Mouse (Mus musculus) neural tube, embryonic 14.5 days (tissue): ENCODE results near the gene Gm49721. TPM values are rescaled to one million over a fixed set of nuclear protein-coding genes. Genes with fewer than 3 reads are reported as not detected.
"Not testable (repeated sequence)": the region's sequence is repeated elsewhere in the genome, so short reads cannot be mapped to it uniquely, and the experiment has no call there.

Experiments used
- ATAC-seq: fragments of 200-750 bp; cut with Nextera tagmentation; 2 replicates; pipeline ENCODE4 v1.8.0; 2017; ENCODE audit warnings: low read depth, mild to moderate bottlenecking, moderate TSS enrichment, moderate library complexity
- H3K27ac ChIP-seq: fragments of 300-500 bp; sonication (generic); 2 replicates; pipeline ENCODE4 v1.5.1; 2014; ENCODE audit warnings: low read depth, mild to moderate bottlenecking, control low read depth, low read length, moderate library complexity, mixed read lengths
- H3K27me3 ChIP-seq: fragments of 300-500 bp; sonication (generic); 2 replicates; pipeline ENCODE4 v1.6.1; 2014; ENCODE audit warnings: low read length; ENCODE audit not compliant: control insufficient read depth, insufficient read depth
- H3K36me3 ChIP-seq: fragments of 300-500 bp; sonication (generic); 2 replicates; pipeline ENCODE4 v1.6.1; 2014; ENCODE audit warnings: low read length, mixed read lengths; ENCODE audit not compliant: control insufficient read depth, insufficient read depth
- H3K4me1 ChIP-seq: fragments of 300-500 bp; sonication (generic); 2 replicates; pipeline ENCODE4 v1.6.1; 2014; ENCODE audit warnings: low read length; ENCODE audit not compliant: control insufficient read depth, insufficient read depth
- H3K4me2 ChIP-seq: fragments of 300-500 bp; sonication (generic); 2 replicates; pipeline ENCODE4 v1.6.1; 2014; ENCODE audit warnings: mild to moderate bottlenecking, low read depth, low read length, control low read depth
- H3K4me3 ChIP-seq: fragments of 300-500 bp; sonication (generic); 2 replicates; pipeline ENCODE4 v1.5.1; 2014; ENCODE audit warnings: low read depth, low read length, control low read depth, mixed read lengths
- H3K9ac ChIP-seq: fragments of 300-500 bp; sonication (generic); replicated peaks from 2 replicates; pipeline ENCODE4 v1.6.1; 2014; ENCODE audit warnings: low read depth, mild to moderate bottlenecking, control low read depth, low read length, mixed read lengths
- H3K9me3 ChIP-seq: fragments of 300-500 bp; sonication (generic); 2 replicates; pipeline ENCODE4 v1.6.1; 2016; ENCODE audit warnings: low read length; ENCODE audit not compliant: control insufficient read depth
- WGBS: fragments of 180-500 bp; shearing (Covaris S2); extraction: QIAGEN DNeasy Blood & Tissue Kit; methylation state at CpG from one replicate; pipeline ENCODE4 v1.1.7; 2014; 5-methylcytosine and 5-hydroxymethylcytosine counted together
- polyA plus RNA-seq: library from polyadenylated mRNA; unstranded; fragments of >200 nt; fragmentation: Nextera tagmentation; extraction: Ambion mirVana; gene quantifications from 2 replicates; pipeline ENCODE4 v1.2.1, GENCODE M21; 2014

The Gm49721 gene
- polyA plus RNA-seq, 1 experiment from 2014 or later: not detected

DNA sequence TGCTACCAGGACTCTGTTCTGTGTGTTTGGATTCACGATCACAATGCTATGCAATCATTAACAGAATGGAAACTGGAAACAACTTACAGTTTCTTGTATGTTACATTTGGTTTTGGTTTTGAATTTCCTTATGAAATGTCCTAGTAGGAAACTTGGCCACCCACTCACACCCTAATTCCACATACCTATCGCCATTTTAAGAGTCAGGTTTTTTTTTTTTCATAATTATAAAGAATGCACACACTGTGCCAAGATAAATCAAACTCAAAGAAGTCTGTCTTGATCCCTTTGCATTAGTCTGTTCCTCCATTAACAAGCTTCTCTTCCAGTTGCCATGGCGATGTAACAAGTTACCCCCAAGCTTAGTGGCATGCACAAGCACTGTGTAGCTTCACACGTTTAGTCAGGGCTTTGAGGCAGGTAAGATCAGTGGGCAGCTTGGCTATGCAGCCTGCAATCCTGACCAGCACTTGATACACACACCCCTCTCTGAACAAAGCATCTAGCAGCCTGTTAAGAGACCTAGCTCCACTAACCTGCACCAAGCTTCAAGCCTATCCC, 5.8 kb upstream of the Gm49721 start:
- H3K4me3 ChIP-seq, H3K36me3 ChIP-seq, H3K4me2 ChIP-seq, ATAC-seq, H3K4me1 ChIP-seq, H3K9me3 ChIP-seq, H3K27ac ChIP-seq, H3K9ac ChIP-seq, H3K27me3 ChIP-seq: not testable (repeated sequence)
- WGBS: 62% methylated on average over 4 of the region's 4 CpGs

DNA sequence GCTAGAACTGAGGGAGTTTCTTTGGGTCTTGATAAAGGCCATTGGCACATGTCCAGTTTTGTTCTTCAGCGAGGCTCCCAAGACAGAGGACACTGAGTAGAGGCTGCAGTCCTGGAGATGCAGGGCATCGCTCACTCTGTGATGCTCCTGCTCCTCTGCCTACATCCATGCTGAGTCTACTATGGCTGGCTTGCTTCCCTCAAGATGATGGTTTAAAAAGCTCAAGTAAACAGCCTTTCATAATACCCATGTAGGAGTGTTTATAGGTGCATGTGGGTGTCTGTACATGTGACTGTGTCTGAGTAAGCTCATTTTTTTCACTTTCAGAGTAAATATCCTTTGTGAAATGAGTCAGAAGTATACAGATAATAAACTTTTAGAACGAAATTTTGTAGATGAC, 3.7 kb upstream of the Gm49721 start:
- WGBS: 61% methylated on average over 3 of the region's 3 CpGs
- H3K9ac ChIP-seq, H3K27ac ChIP-seq, H3K36me3 ChIP-seq, H3K4me1 ChIP-seq, H3K27me3 ChIP-seq, H3K9me3 ChIP-seq, H3K4me3 ChIP-seq, ATAC-seq, H3K4me2 ChIP-seq: not testable (repeated sequence)

DNA sequence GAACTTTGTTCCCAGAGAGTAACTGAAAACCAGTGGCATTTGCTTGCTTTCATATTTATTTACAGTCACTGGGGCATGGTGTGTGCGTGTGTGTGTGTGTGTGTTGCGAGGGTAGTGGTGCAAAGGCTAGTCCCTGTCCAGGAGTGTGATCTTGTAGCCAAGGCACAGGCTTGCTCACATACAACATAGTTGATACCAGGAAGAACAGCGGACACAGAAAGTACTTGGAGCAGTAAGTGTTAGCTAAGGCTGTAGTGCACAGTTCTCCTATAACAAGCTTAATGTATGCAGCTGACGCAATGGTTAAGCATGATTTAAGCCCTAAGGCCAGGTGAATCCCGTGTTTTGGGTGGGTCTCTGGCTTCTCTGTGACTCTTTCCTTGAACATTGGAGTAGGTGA, 676 bp downstream of the Gm49721 start:
- Histone ChIP-seq H3K9ac (peak overlapping the region; percentile 44; the same call in 1 of the 2 replicates), H3K4me3 (peak overlapping the region; percentile 39), H3K4me2 (peak overlapping the region; percentile 48)
- not testable (repeated sequence) for H3K4me1 ChIP-seq, H3K9me3 ChIP-seq, H3K27ac ChIP-seq, ATAC-seq, H3K36me3 ChIP-seq, H3K27me3 ChIP-seq
- 28% methylated on average over 5 of the region's 5 CpGs for WGBS

DNA sequence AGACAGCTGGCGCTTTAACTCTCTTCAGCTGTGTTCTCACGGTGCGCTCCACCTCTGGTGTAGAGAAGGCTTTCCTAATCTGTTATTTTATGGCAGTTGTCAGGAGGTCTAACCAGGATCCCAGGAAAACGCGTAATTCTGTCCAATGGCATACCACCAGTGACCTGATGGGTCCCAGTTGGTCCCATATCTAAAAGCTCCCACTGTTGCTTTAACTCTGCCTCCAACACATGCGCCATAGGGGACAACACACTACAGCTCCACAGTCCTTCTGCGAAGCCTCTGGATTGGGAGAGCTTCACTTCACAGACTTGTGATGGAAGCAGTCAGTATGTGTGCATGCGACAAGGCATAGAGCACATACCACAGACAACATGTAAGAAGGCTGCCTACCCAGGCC, 1.4 kb downstream of the Gm49721 start:
- H3K4me2 ChIP-seq, H3K27me3 ChIP-seq, H3K4me3 ChIP-seq, ATAC-seq, H3K9me3 ChIP-seq, H3K4me1 ChIP-seq, H3K9ac ChIP-seq, H3K36me3 ChIP-seq, H3K27ac ChIP-seq: not testable (repeated sequence)
- WGBS: 94% methylated on average over 5 of the region's 8 CpGs

DNA sequence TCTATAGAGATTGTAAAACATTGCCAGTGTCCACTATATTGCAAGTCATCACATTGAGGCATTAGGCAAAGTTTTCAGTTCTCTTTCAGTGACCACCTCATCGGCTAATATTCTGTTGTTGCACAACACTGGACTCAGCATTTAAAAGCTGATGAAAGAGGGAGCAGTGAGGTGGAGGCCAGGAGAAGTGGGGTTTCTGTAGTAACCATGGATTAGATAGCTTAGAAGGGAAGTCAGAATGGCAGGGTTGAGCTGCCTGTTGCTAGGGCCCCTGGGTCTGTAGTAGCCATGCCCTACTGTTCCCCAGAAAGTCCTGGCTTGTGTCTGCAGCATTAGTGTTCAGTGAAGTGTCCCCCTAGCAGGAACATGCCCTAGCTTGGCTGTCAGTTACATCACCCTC, 7.4 kb downstream of the Gm49721 start:
- not testable (repeated sequence) for H3K27me3 ChIP-seq, ATAC-seq, H3K27ac ChIP-seq, H3K4me3 ChIP-seq, H3K36me3 ChIP-seq, H3K4me1 ChIP-seq, H3K9ac ChIP-seq, H3K4me2 ChIP-seq, H3K9me3 ChIP-seq
- WGBS: 94% methylated on average over 1 of the region's 1 CpGs

DNA sequence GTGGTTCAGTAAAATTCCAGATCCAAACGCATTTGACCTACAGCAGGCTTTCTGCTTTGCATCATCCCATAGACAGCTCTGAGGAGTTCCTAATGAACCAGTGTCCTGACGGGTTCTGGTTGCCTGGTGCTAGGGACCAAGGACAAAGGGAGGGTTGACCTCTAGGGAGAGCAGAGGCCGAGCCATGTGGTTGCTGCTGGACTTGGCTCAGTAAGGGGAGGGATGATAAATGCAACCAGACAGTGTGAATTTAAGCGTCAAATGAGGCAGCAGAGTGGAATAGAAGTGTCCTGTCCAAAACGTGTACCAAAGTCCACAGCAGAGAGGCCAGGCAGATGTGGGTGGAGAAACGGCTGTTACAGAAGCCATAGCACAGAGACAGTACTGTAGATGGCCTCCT, 16.8 kb downstream of the Gm49721 start:
- H3K27me3 ChIP-seq, H3K4me2 ChIP-seq, H3K4me1 ChIP-seq, H3K27ac ChIP-seq, H3K36me3 ChIP-seq, H3K4me3 ChIP-seq, ATAC-seq, H3K9ac ChIP-seq, H3K9me3 ChIP-seq: not testable (repeated sequence)
- WGBS: no CpG with 5 or more reads among the region's 6 CpGs

DNA sequence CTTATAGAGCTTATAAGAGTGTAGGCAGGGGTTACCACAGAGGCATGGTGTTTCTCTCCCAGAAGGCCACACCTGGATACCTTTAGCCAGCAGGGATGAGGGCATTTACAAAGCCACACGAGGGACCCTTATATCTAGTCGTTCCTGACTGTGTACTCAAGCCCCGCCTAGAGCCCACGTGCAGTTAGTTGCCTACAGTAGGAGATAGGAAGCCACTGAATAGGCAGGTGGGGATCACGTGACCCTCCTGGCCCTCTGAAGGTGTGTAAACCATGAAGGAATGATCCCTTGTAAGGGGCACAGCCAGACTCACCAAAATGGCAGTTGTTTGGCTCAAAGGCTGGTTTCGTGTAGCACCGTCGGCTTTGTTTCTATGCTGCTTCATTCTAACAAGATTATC, 18.1 kb downstream of the Gm49721 start:
- not testable (repeated sequence) for H3K36me3 ChIP-seq, H3K27me3 ChIP-seq, H3K27ac ChIP-seq, H3K4me2 ChIP-seq, H3K4me3 ChIP-seq, ATAC-seq, H3K9me3 ChIP-seq, H3K9ac ChIP-seq, H3K4me1 ChIP-seq
- WGBS: 94% methylated on average over 8 of the region's 8 CpGs

DNA sequence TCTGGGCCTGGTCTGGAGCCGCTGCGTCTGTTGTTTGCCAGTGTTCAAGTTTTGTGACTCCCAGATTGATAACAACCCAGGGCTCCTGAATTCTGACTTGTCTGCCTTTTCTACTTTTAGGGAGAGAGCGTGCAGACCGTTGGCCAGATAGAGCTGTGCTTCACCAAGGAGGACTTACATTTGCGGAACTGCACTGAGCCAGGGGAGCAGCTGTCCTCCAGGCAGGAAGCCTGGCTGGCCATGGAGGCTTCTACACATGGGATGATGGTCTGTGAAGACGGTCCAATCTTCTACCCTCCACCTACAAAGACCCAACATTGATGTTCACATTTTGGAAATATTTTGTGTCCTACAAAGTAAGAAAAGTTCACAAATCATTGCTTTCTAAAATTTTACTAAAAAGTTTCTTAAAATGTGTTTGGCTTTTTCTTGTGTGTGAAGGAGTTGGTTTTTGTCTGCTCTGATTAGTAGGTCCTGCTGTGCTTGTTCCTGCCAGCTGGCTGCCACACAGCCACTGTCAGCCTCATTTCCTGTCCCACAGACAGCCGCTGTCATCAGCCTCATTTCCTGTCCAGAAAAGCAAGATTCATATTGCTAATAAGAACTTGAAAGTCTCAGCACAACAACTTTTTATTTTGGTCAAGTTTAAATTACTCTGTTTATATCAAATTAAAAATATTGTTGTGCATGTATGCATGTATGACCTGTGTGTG, 19.2 kb downstream of the Gm49721 start:
- not testable (repeated sequence) for H3K9ac ChIP-seq, H3K36me3 ChIP-seq, H3K4me3 ChIP-seq, H3K4me2 ChIP-seq, H3K27me3 ChIP-seq, ATAC-seq, H3K4me1 ChIP-seq, H3K27ac ChIP-seq, H3K9me3 ChIP-seq
- WGBS: no CpG with 5 or more reads among the region's 7 CpGs

DNA sequence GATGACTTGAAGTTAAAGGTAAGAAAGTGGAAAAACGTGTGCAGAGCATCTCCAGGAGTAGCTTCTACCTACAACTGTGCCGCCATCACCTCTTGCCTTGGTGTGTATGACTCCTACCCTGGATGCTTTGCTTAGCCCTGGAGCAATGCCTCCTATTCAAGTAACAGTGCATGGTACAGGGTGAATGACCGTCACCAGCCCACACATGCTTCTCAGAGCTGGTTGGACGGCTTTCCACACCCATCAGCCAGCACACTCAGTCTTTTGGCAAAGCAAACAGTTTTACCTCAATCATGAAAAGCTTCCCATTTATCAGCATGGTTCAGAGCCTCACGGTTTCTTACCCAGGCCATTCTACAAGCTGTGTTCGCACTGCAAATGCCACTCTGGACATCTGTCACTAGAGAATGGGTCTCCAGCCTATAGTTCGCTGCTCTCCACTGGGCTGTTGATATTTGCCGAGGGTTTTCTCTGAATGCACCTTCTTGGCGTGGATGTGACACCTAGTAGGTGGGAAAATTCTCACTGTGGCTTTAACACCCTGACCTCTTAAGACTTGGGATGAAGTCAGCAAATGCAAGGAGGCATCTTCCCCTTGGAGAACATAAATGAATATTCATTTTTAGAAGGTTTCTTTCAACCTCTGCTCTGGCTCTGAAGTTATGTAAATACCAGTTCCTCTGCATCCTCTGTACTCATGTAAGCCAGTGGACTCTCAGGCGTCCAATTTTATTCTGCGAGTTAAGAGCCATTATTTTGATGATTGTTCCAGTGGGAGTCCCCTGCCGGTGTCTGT, 23.3 kb downstream of the Gm49721 start:
- H3K9me3 ChIP-seq, H3K36me3 ChIP-seq, H3K4me2 ChIP-seq, H3K4me3 ChIP-seq, H3K9ac ChIP-seq, H3K27ac ChIP-seq, ATAC-seq, H3K4me1 ChIP-seq, H3K27me3 ChIP-seq: not testable (repeated sequence)
- WGBS: 59% methylated on average over 7 of the region's 12 CpGs
